In genomic region chr9:114805151-114805671, GRCm38 (mm10) we compare ENCODE assay signal across 7 mouse cellular contexts. TPM values are rescaled to one million over a fixed set of nuclear protein-coding genes. Genes with fewer than 3 reads are reported as not detected.
DNase-seq lines count a peak whose midpoint lies in the region; ATAC-seq lines count a peak whose summit lies in the region.

No protein-coding gene starts in this region.

- peak; percentile 69 for ATAC-seq in heart, embryonic 12.5 days (ENCODE audit: insufficient number of reproducible peaks, low FRiP score)
- peak; percentile 49 for ATAC-seq in liver, embryonic 15.5 days (ENCODE audit: insufficient read depth)
- peak; percentile 75 for ATAC-seq in stomach, embryonic 16.5 days (ENCODE audit: insufficient read depth, low FRiP score)

- 38% methylated on average over 19 of the region's 19 CpGs for WGBS in heart, embryonic 12.5 days
- WGBS in liver, embryonic 15.5 days (ENCODE audit: insufficient replicate concordance): 71% methylated on average over 19 of the region's 19 CpGs
- WGBS in stomach, embryonic 16.5 days: 36% methylated on average over 19 of the region's 19 CpGs

- peak overlapping the region; percentile 48 for H3K4me2 ChIP-seq in heart, embryonic 12.5 days
- H3K4me2 ChIP-seq in liver, embryonic 15.5 days: no peak overlapping the region
- peak overlapping the region; percentile 20 for H3K4me2 ChIP-seq in stomach, embryonic 16.5 days (ENCODE audit: low read depth, low read length)

- H3K4me1 ChIP-seq in heart, embryonic 12.5 days (replicated peaks): peaks cover 38% of the 10 kb centered on the region
- peaks cover 9% of the 10 kb centered on the region; the same call in 1 of the 2 replicates for H3K4me1 ChIP-seq in liver, embryonic 15.5 days (replicated peaks)
- H3K4me1 ChIP-seq in stomach, embryonic 16.5 days (ENCODE audit: control insufficient read depth, insufficient read depth, low read length): peaks cover 8% of the 10 kb centered on the region

- DNase-seq in MN1 (ENCODE audit: low spot score): peak; percentile 46
- DNase-seq in NIH3T3 (ENCODE audit: low read depth): peak; percentile 45
- DNase-seq in kidney, postnatal 25 days: peak; percentile 48 to 65
- no peak for DNase-seq in cerebellum, postnatal 14 days

- H3K27me3 ChIP-seq in heart, embryonic 12.5 days (replicated peaks): no peaks in the 10 kb centered on the region
- H3K27me3 ChIP-seq in liver, embryonic 15.5 days: no peaks in the 10 kb centered on the region
- H3K27me3 ChIP-seq in stomach, embryonic 16.5 days (ENCODE audit: control insufficient read depth, insufficient read depth, low read length): no peaks in the 10 kb centered on the region

- no peak overlapping the region for H3K9ac ChIP-seq in heart, embryonic 12.5 days
- no peak overlapping the region for H3K9ac ChIP-seq in liver, embryonic 15.5 days
- no peak overlapping the region for H3K9ac ChIP-seq in stomach, embryonic 16.5 days (ENCODE audit: low read length)

- H3K36me3 ChIP-seq in heart, embryonic 12.5 days: no peaks in the 10 kb centered on the region
- H3K36me3 ChIP-seq in liver, embryonic 15.5 days (replicated peaks): no peaks in the 10 kb centered on the region
- H3K36me3 ChIP-seq in stomach, embryonic 16.5 days (ENCODE audit: control insufficient read depth, insufficient read depth, low read length): no peaks in the 10 kb centered on the region

- no peaks in the 10 kb centered on the region for H3K9me3 ChIP-seq in heart, embryonic 12.5 days (replicated peaks)
- no peaks in the 10 kb centered on the region for H3K9me3 ChIP-seq in liver, embryonic 15.5 days (replicated peaks)
- no peaks in the 10 kb centered on the region for H3K9me3 ChIP-seq in stomach, embryonic 16.5 days (replicated peaks; ENCODE audit: control insufficient read depth, low read length)

- no peak overlapping the region for H3K4me3 ChIP-seq in heart, embryonic 12.5 days
- no peak overlapping the region for H3K4me3 ChIP-seq in liver, embryonic 15.5 days (replicated peaks)
- no peak overlapping the region for H3K4me3 ChIP-seq in stomach, embryonic 16.5 days (replicated peaks; ENCODE audit: low read length)

- H3K27ac ChIP-seq in heart, embryonic 12.5 days (ENCODE audit: poor library complexity, severe bottlenecking): 0 out of 2 replicates have a peak overlapping the region, but pooled peaks have one; percentile 38
- no peak overlapping the region for H3K27ac ChIP-seq in liver, embryonic 15.5 days (replicated peaks)
- peak overlapping the region; percentile 60 for H3K27ac ChIP-seq in stomach, embryonic 16.5 days (ENCODE audit: low read length)

RNA-seq across cellular contexts. Expression of gene Cmtm7, which starts 23.6 kb away (rescaled TPM):
- polyA plus RNA-seq in heart, embryonic 12.5 days (2016; fragmentation: Nextera tagmentation; extraction: Ambion mirVana): 104 TPM in 2 replicates
- polyA plus RNA-seq in liver, embryonic 15.5 days (2015; fragmentation: Nextera tagmentation; extraction: Ambion mirVana): 56.5 and 59.9 TPM in 2 replicates
- 87.2 and 95.6 TPM in 2 replicates for polyA plus RNA-seq in stomach, embryonic 16.5 days (2015; fragmentation: Nextera tagmentation; extraction: Ambion mirVana)

RNA-seq across cellular contexts. Expression of gene Cmtm8, which starts 38.7 kb away (rescaled TPM):
- polyA plus RNA-seq in heart, embryonic 12.5 days (2016; fragmentation: Nextera tagmentation; extraction: Ambion mirVana): 14.9 and 16.2 TPM in 2 replicates
- polyA plus RNA-seq in liver, embryonic 15.5 days (2015; fragmentation: Nextera tagmentation; extraction: Ambion mirVana): 37.5 and 47.3 TPM in 2 replicates
- polyA plus RNA-seq in stomach, embryonic 16.5 days (2015; fragmentation: Nextera tagmentation; extraction: Ambion mirVana): 59.5 and 65.6 TPM in 2 replicates

Comparison
In these comparisons a context has a peak if more than half of its experiments do, and no peak if none do; other contexts are left out.
1. DNase-seq: peak in MN1 (single experiment), NIH3T3 (single experiment) and kidney, postnatal 25 days (2 of 2); none in cerebellum, postnatal 14 days (0 of 2).
2. Peak in every context shown above with its lines, with median percentiles within 50 percentile points of each other: ATAC-seq.